ENCODE assay signal across 21 mouse cellular contexts in the genomic region with DNA sequence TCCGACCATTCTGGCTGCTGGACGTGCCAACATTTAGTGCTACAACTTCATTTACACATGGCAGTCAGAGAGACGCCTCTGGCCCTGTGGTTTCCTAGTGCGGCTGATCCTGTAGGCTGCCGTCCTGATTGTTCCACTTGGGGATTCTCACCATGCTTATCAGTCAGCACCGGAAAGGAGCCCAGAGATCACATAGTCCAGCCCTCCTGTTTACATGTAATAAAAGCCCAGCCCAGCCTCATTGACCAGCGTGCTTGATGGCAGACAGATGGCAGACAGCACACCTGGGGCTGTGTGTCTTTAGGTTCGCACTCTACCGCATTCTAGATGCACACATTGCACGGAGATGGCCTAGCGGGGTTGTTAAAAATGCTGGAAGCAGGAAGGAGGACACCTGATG.
"Had no signal": no experiment of that assay in that cellular context is flagged by ENCODE, and none has a peak within 500 bp of the region (broad histone marks: within the 10 kb centered on the region; RNA-seq: fewer than 3 reads in every experiment).

No protein-coding gene starts in this region.

- H3K36me3 ChIP-seq: lung, embryonic 15.5 days; midbrain, embryonic 13.5 days; neural tube, embryonic 13.5 days; neural tube, embryonic 15.5 days had no signal

- H3K9ac ChIP-seq: liver, embryonic 14.5 days; lung, embryonic 15.5 days; midbrain, embryonic 13.5 days; neural tube, embryonic 13.5 days; neural tube, embryonic 15.5 days had no signal

- H3K4me2 ChIP-seq: lung, embryonic 15.5 days; midbrain, embryonic 11.5 days; midbrain, embryonic 13.5 days; neural tube, embryonic 13.5 days; neural tube, embryonic 15.5 days had no signal

- H3K27ac ChIP-seq: liver, embryonic 14.5 days; lung, embryonic 15.5 days; macrophage; midbrain, embryonic 13.5 days; neural tube, embryonic 13.5 days; neural tube, embryonic 15.5 days had no signal

- H3K4me1 ChIP-seq: neural tube, embryonic 15.5 days had no signal

- DNase-seq: lung, adult 2 months; lung, postnatal 14 days; lung, postnatal 36 days; retina, postnatal 1 day; right cerebral cortex, adult 18-20 months; right cerebral cortex, postnatal 25 days; right cerebral cortex, postnatal 4 days; spleen, adult 18-20 months; thymus, adult 2 months; thymus, postnatal 25 days; thymus, postnatal 4 days had no signal

- H3K27me3 ChIP-seq: lung, embryonic 15.5 days; midbrain, embryonic 13.5 days; neural tube, embryonic 13.5 days; neural tube, embryonic 15.5 days had no signal

- H3K4me3 ChIP-seq: lung, embryonic 15.5 days; midbrain, embryonic 13.5 days; myocyte; neural tube, embryonic 13.5 days; neural tube, embryonic 15.5 days had no signal

- ATAC-seq: lung, postnatal 0 days; midbrain, embryonic 13.5 days; midbrain, embryonic 16.5 days had no signal

- H3K9me3 ChIP-seq: lung, embryonic 15.5 days; midbrain, embryonic 13.5 days; neural tube, embryonic 13.5 days; neural tube, embryonic 15.5 days had no signal
